Mouse (Mus musculus) midbrain, embryonic 14.5 days (tissue): ENCODE data around the gene Zcchc2. TPM values are rescaled to one million over a fixed set of nuclear protein-coding genes. Genes with fewer than 3 reads are reported as not detected.

Source experiments
- ATAC-seq: fragments of 200-750 bp; cut with Nextera tagmentation; 2 replicates; pipeline ENCODE4 v1.8.0; 2017; ENCODE audit warnings: moderate number of reproducible peaks, moderate library complexity; ENCODE audit not compliant: low FRiP score, low TSS enrichment
- DNase-seq: peaks from one replicate; pipeline ENCODE4 v3.0.0-alpha.2; 2015
- H3K27ac ChIP-seq: fragments of 300-500 bp; sonication (generic); replicated peaks from 2 replicates; pipeline ENCODE4 v1.5.1; 2014; ENCODE audit warnings: mild to moderate bottlenecking, low read depth, low read length, moderate library complexity
- H3K27me3 ChIP-seq: fragments of 300-500 bp; sonication (generic); 2 replicates; pipeline ENCODE4 v1.6.1; 2014; ENCODE audit warnings: low read length, control low read depth, mixed read lengths; ENCODE audit not compliant: control insufficient read depth, insufficient read depth
- H3K36me3 ChIP-seq: fragments of 300-500 bp; sonication (generic); 2 replicates; pipeline ENCODE4 v1.6.1; 2014; ENCODE audit warnings: low read length, control low read depth; ENCODE audit not compliant: control insufficient read depth, insufficient read depth
- H3K4me1 ChIP-seq: fragments of 300-500 bp; sonication (generic); 2 replicates; pipeline ENCODE4 v1.6.1; 2014; ENCODE audit warnings: mild to moderate bottlenecking, antibody characterized with exemption, low read length, control low read depth; ENCODE audit not compliant: control insufficient read depth, insufficient read depth
- H3K4me2 ChIP-seq: fragments of 300-500 bp; sonication (generic); 2 replicates; pipeline ENCODE4 v1.6.1; 2014; ENCODE audit warnings: mild to moderate bottlenecking, low read length, moderate library complexity
- H3K4me3 ChIP-seq: fragments of 300-500 bp; sonication (generic); replicated peaks from 2 replicates; pipeline ENCODE4 v1.5.1; 2014; ENCODE audit warnings: low read depth, low read length
- H3K9ac ChIP-seq: fragments of 300-500 bp; sonication (generic); replicated peaks from 2 replicates; pipeline ENCODE4 v1.6.1; 2014; ENCODE audit warnings: mild to moderate bottlenecking, low read length, moderate library complexity
- H3K9me3 ChIP-seq: fragments of 300-500 bp; sonication (generic); 2 replicates; pipeline ENCODE4 v1.6.1; 2016; ENCODE audit warnings: low read length, control low read depth, mixed read lengths; ENCODE audit not compliant: control insufficient read depth
- WGBS: fragments of 180-500 bp; shearing (Covaris S2); extraction: QIAGEN DNeasy Blood & Tissue Kit; methylation state at CpG from one replicate; pipeline ENCODE4 v1.1.7; 2014; 5-methylcytosine and 5-hydroxymethylcytosine counted together
- polyA plus RNA-seq: library from polyadenylated mRNA; unstranded; fragments of >200 nt; fragmentation: Nextera tagmentation; extraction: Ambion mirVana; gene quantifications from 2 replicates; pipeline ENCODE4 v1.2.1, GENCODE M21; 2014

The Zcchc2 gene
- polyA plus RNA-seq, 1 experiment from 2014 or later = 2.8 TPM

GRCm38 (mm10) chr1:105982496-105983364, 7.5 kb upstream of the Zcchc2 start:
- no peaks in the 10 kb centered on the region for H3K27me3 ChIP-seq
- no peak overlapping the region for H3K9ac ChIP-seq
- H3K36me3 ChIP-seq = no peaks in the 10 kb centered on the region
- no peaks in the 10 kb centered on the region for H3K9me3 ChIP-seq
- DNase-seq (no peak), ATAC-seq (no peak)
- 79% methylated on average over 6 of the region's 6 CpGs for WGBS
- no peaks in the 10 kb centered on the region for H3K4me1 ChIP-seq
- H3K4me3 ChIP-seq = no peak overlapping the region
- H3K27ac ChIP-seq = no peak overlapping the region
- no peak overlapping the region for H3K4me2 ChIP-seq

- H3K27me3 ChIP-seq = no peaks in the 10 kb centered on the region
- no peak overlapping the region for H3K4me2 ChIP-seq
- H3K9me3 ChIP-seq = no peaks in the 10 kb centered on the region
- no peak overlapping the region for H3K4me3 ChIP-seq
- 97% methylated on average over 3 of the region's 3 CpGs for WGBS
- H3K9ac ChIP-seq = no peak overlapping the region
- no peaks in the 10 kb centered on the region for H3K36me3 ChIP-seq
- no peak for ATAC-seq
- H3K4me1 ChIP-seq = no peaks in the 10 kb centered on the region
- H3K27ac ChIP-seq = no peak overlapping the region
- DNase-seq = no peak
These were observed 6.0 kb upstream of the Zcchc2 start for GRCm38 (mm10) chr1:105984172-105984571.

GRCm38 (mm10) chr1:105988171-105988570, 2.0 kb upstream of the Zcchc2 start:
- DNase-seq = no peak
- WGBS = 82% methylated on average over 3 of the region's 3 CpGs
- Histone ChIP-seq H3K36me3 (no peaks in the 10 kb centered on the region), H3K27me3 (no peaks in the 10 kb centered on the region), H3K9ac (no peak overlapping the region), H3K9me3 (no peaks in the 10 kb centered on the region), H3K27ac (no peak overlapping the region), H3K4me1 (peaks cover 15% of the 10 kb centered on the region), H3K4me2 (no peak overlapping the region), H3K4me3 (no peak overlapping the region)
- no peak for ATAC-seq

GRCm38 (mm10) chr1:105988903-105989639, 1.1 kb upstream of the Zcchc2 start:
- DNase-seq (no peak), ATAC-seq (no peak)
- Histone ChIP-seq H3K9me3 (no peaks in the 10 kb centered on the region), H3K27ac (no peak overlapping the region), H3K4me3 (peak overlapping the region; percentile 80; the same call in 1 of the 2 replicates), H3K4me2 (peak overlapping the region; percentile 99), H3K36me3 (no peaks in the 10 kb centered on the region), H3K27me3 (no peaks in the 10 kb centered on the region), H3K9ac (no peak overlapping the region), H3K4me1 (peaks cover 18% of the 10 kb centered on the region)
- WGBS = 76% methylated on average over 14 of the region's 14 CpGs

- peak; percentile 7 for ATAC-seq
- no peaks in the 10 kb centered on the region for H3K9me3 ChIP-seq
- DNase-seq = no peak
- peak overlapping the region; percentile 72 for H3K9ac ChIP-seq
- peak overlapping the region; percentile 99 for H3K4me2 ChIP-seq
- H3K27me3 ChIP-seq = no peaks in the 10 kb centered on the region
- peaks cover 23% of the 10 kb centered on the region for H3K4me1 ChIP-seq
- no peak overlapping the region for H3K27ac ChIP-seq
- 2% methylated on average over 13 of the region's 13 CpGs for WGBS
- peak overlapping the region; percentile 80 for H3K4me3 ChIP-seq
- no peaks in the 10 kb centered on the region for H3K36me3 ChIP-seq
These were observed 594 bp upstream of the Zcchc2 start for GRCm38 (mm10) chr1:105989640-105989984.

DNA sequence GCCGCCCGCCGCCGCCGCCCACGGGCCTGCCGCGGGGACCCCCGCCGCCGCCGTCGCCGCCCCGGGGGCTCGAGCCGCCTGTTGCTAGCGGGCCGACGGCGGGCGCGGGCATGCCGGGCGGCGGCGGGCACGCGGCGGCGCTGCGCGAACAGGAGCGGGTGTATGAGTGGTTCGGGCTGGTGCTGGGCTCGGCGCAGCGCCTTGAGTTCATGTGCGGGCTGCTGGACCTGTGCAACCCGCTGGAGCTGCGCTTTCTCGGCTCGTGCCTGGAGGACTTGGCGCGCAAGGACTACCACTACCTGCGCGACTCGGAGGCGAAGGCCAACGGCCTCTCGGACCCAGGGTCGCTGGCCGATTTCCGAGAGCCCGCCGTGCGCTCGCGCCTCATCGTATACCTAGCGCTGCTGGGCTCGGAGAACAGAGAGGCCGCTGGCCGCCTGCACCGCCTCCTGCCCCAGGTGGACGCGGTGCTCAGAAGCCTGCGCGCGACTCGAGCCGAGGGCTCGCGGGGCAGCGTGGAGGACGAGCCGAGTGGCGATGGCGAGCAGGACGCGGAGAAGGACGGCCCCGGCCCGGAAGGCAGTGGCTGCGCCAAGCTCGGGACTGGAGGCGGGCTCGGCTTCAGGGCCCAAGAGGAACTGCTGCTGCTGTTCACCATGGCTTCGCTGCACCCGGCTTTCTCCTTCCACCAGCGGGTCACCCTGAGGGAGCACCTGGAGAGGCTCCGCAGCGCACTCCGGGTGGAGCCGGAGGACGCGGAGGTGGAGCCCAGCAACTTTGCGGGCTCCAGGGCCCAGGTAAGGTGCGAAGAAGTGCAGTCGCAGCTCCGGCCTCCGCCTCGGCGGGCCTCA, 930 bp downstream of the Zcchc2 start:
- under 1% methylated on average over 97 of the region's 104 CpGs for WGBS
- Histone ChIP-seq H3K9ac (peak overlapping the region; percentile 72), H3K36me3 (no peaks in the 10 kb centered on the region), H3K27me3 (no peaks in the 10 kb centered on the region), H3K27ac (peak overlapping the region; percentile 94), H3K4me3 (peak overlapping the region; percentile 80), H3K4me1 (peaks cover 24% of the 10 kb centered on the region), H3K4me2 (peak overlapping the region; percentile 99), H3K9me3 (no peaks in the 10 kb centered on the region)
- peak; percentile 32 for ATAC-seq
- peak; percentile 82 for DNase-seq

DNA sequence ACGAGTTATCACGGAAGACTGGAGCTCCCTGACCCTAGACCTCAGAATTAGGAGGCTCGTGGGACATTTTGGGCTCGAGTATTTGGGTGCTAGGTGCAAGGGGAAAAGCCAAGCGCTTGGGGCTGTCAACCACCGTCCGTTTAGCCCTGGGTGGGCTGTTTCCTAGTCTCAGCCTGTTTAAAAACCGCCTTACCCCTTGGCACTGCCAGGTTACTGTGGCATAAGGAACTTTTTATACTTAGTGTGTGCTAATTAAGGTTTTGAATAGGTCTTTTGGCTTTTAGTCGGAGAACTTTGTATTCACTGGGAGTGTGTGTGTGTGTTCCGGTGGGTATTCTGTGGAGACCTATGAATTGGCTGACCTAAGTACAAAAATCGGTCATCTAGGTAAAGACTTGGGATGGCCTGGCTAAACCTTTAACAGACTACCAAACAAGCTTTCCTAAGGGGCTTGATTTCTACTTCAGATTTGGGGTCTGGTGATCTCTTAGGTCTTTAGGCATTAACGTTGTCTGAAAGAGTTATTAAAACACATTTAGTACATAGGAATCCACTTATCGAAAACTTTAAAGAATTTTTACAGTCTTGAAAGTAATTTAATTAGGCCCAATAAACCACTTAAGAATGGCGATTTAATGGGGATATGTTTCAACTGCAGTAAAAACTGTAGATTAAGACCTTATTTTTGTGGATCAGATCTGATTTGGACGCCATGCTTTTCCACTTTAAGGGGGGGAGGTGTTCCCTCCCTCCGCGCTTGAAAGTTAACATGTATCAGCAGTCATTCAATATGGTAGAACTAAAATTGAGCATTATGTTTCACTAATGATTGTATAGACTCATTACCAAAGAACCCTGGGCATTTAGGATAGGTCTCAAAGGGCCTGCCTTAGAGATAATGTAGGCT, 2.0 kb downstream of the Zcchc2 start:
- Histone ChIP-seq H3K4me3 (peak overlapping the region; percentile 80), H3K4me2 (peak overlapping the region; percentile 99), H3K36me3 (no peaks in the 10 kb centered on the region), H3K4me1 (peaks cover 24% of the 10 kb centered on the region), H3K27ac (no peak overlapping the region), H3K9me3 (no peaks in the 10 kb centered on the region), H3K27me3 (no peaks in the 10 kb centered on the region), H3K9ac (peak overlapping the region; percentile 72)
- 28% methylated on average over 17 of the region's 17 CpGs for WGBS
- DNase-seq (peak; percentile 6), ATAC-seq (no peak)
